Mouse (Mus musculus) cerebral cortex, adult 2 months (tissue): ENCODE measurements around the gene Ptprb.

Source experiments
- WGBS: fragments of 180-500 bp; shearing (Covaris S2); methylation state at CpG from one replicate; pipeline ENCODE4 v1.1.7; 2018; 5-methylcytosine and 5-hydroxymethylcytosine counted together

Ptprb gene

DNA sequence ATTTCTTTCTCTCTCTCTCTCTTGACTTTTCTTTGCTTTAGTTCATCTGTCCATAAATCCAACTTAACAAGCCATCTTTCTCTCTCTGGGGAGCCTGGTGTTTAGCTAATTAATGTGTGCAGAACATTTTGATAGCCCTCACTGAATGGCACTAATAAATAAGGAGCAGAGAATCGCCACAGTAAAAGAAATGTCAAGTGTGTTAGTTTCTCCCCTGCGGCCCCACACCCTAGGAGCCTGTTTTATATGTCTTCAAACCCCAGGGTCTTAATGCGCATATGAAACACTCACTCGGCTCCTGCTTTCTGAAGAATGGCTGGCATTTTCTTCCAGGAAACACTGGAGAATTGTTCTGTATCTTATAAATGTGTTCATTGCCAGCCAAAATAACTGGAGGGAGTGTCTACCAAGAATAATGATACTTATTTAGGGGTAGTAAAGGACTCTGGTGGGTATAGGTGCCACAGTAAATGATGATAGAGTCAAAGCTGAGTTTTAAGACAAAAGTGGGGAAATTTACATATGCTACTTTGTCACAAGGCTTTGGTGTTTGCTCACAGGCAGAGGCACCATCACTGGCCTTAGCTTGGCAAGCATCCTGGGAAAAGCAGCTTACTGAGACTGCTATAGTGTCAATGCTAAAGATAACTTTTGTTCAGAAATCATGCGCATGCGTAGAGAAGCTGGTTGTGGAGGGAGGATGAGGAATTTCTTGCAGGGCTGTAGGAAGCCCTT, 95.8 kb downstream of the Ptprb start:
- WGBS: 41% methylated on average over 6 of the region's 6 CpGs

GRCm38 (mm10) chr10:116374111-116374510, 98.8 kb downstream of the Ptprb start:
- 87% methylated on average over 6 of the region's 6 CpGs for WGBS

GRCm38 (mm10) chr10:116376853-116377252, 101.5 kb downstream of the Ptprb start:
- 65% methylated on average over 4 of the region's 4 CpGs for WGBS

GRCm38 (mm10) chr10:116382826-116383685, 107.7 kb downstream of the Ptprb start:
- 91% methylated on average over 13 of the region's 13 CpGs for WGBS

- 90% methylated on average over 4 of the region's 4 CpGs for WGBS
Observed at GRCm38 (mm10) chr10:116384401-116384800, 109.1 kb downstream of the Ptprb start.

DNA sequence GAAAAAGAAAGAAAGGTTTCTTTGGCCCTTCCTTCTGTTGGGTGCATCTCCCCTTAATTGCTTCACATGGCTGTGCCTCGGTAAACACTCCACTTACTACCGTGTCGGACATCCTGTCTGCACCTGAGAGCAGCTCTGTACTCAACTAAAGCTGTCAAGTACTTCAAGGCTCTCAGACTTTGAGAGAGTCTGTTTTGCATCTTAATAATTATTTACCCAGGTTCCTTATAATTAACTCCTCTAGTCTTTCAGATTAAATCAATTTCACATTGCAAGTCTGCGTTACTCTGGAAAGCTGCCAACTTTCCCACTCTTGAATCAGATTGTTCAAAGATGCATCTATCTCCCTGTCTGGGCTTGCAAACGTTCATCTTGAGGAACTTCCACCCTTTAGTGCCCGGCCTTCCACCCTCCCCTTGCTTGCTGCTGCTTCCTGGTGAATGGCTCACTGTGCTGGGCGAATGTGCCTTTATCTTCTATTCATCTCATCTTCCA, 111.1 kb downstream of the Ptprb start:
- WGBS: 50% methylated on average over 7 of the region's 7 CpGs

- 79% methylated on average over 6 of the region's 6 CpGs for WGBS
Observed at GRCm38 (mm10) chr10:116388840-116389239, 113.5 kb downstream of the Ptprb start.

DNA sequence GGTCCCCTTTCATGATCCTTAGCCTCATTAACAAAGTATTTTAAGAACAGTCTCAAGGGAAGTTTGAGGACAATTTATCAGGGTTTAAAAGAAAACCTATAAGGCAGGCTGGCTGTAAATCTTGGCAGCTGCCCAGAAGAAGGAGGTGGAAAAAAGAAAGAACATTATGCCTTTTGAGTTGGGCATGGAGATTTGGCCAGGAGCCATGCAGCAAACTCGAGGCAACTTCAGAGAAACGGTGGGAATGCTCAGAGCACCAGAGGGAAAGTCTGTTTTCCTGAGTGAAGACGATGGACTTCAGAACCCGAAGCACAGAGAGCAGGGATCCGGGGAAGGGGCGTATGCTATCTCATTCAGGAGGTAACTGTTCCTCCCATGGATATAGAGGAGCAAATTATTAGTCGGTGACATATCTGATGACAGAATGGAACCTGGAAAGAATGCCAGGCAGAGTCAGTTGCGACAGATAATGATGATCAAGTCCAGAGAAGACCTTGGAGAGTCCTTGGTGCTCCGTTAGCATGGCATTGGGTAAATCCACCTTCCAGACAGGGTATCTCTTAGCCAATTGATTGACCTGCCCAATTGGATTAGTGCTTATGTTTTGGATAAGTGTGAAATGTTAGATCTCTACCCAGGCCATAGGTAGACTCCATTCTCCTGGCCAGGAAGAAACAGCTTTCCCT, 118.6 kb downstream of the Ptprb start:
- WGBS: 56% methylated on average over 9 of the region's 9 CpGs

DNA sequence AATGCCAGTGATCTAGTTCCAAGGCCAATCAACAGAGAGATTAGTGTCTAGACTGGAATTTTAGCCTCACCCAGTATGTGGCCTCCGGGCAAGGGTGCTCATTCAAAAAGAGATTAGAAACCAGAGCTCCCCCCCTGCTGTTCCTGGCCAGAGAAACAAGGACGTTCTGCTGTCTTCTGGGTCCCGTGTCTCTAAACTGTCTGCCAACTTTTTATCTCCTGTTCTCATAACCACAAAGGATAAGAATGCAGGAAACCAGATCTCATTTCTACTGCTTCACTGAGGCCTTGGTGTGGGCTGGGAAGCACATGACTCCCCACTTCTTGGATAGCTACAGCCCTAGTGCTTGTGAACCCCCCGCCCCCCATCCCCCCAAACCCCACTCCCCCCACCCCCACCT, 119.3 kb downstream of the Ptprb start:
- 45% methylated on average over 4 of the region's 4 CpGs for WGBS

DNA sequence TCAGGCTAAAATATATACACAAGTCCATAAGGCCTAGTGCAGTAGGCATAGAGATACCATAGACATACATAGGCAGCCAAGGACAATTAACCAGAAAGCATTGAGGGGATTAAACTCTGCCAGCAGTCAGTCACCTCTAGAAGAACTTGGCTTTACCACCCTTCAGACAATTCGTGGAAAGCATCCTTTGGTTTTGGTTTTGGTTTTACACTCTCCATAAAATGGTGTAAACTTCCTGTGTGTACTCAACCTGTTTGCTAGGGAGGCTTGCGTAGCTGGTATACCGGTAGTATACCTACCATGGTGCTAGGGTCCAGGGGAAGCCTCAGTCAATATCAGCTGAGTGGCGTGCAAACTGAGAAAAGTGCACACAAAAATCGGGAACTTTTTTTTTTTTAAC, 121.0 kb downstream of the Ptprb start:
- 88% methylated on average over 5 of the region's 5 CpGs for WGBS

GRCm38 (mm10) chr10:116396966-116397365, 121.6 kb downstream of the Ptprb start:
- WGBS: 93% methylated on average over 13 of the region's 13 CpGs

GRCm38 (mm10) chr10:116397573-116397972, 122.2 kb downstream of the Ptprb start:
- WGBS: 42% methylated on average over 14 of the region's 14 CpGs

- WGBS: 56% methylated on average over 12 of the region's 12 CpGs
Observed at GRCm38 (mm10) chr10:116397973-116398372, 122.7 kb downstream of the Ptprb start.

- 50% methylated on average over 6 of the region's 6 CpGs for WGBS
Observed at GRCm38 (mm10) chr10:116402742-116403425, 127.6 kb downstream of the Ptprb start.

DNA sequence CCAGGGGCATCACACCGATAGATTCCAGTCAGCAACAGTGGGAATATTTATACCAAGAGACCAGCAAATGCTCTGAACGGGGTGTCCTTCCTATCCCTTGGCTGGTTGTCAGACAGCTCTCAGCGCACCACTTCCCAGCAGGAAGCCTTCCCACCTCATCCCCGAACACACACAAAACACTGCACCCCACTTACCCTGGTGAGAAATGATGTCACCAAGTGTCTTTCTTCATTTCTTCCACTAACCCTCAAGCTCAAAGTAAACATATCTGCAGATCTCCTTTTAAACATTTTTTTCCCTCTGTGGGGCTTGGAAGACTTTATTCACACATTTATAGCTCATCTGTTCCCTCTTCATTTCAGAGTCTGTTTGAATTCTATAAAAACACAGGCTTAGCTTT, 128.4 kb downstream of the Ptprb start:
- WGBS: 36% methylated on average over 4 of the region's 4 CpGs

GRCm38 (mm10) chr10:116405011-116405410, 129.7 kb downstream of the Ptprb start:
- 52% methylated on average over 6 of the region's 6 CpGs for WGBS

DNA sequence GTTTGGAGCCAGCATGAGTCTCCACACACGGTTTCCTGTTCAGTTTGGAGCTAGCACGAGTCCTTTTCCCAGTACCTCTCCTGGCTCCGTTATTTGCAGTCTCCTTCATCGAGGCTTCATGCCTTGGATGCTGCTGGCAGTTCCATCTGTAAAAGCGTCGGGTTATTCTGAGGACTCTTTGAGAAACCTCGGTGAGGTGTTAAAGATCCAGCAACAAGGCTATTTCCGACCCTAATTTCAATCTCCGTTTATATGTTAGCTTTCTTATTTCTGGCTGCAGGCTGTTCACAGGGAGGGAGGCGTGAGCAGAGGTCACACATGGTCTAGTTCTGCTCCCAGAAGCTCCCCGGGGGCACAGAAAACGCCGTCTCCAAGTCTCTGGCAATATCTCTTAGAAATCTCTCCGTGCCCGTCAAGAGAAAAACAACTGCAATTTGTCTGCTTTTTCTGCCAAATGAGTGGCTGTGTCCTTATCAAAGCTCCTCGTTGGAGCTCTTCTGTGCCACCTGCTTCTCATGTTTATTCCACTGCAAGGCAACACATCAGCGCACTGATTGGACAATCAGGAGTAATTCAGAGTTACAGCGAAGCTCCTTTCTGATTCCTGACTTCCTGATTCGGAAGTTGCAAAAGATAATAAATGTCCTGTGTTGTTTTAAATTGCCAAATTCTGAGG, 132.5 kb downstream of the Ptprb start:
- 19% methylated on average over 19 of the region's 19 CpGs for WGBS

DNA sequence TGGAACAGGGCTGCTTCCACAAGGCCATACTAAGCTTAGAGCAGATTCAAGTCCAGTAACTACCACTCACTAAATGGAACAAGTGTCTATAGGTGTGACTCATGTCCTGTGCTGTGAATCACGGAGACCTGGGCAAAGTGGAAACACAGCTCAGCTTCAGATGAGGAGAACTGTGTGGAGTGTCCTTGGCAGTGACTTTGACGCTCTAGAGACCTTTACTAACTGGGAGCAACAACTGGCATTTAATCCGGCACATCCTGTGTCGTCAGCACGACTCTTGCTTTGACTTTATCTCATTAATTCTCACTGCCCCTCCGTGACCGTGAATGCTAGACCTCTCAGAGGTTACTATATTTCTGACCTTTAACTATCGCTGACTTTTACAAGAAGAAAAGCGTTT, 135.5 kb downstream of the Ptprb start:
- 65% methylated on average over 9 of the region's 9 CpGs for WGBS

GRCm38 (mm10) chr10:116416142-116416541, 140.8 kb downstream of the Ptprb start:
- WGBS: 26% methylated on average over 6 of the region's 6 CpGs

- WGBS: 68% methylated on average over 4 of the region's 5 CpGs
Observed at GRCm38 (mm10) chr10:116416726-116417125, 141.4 kb downstream of the Ptprb start.

DNA sequence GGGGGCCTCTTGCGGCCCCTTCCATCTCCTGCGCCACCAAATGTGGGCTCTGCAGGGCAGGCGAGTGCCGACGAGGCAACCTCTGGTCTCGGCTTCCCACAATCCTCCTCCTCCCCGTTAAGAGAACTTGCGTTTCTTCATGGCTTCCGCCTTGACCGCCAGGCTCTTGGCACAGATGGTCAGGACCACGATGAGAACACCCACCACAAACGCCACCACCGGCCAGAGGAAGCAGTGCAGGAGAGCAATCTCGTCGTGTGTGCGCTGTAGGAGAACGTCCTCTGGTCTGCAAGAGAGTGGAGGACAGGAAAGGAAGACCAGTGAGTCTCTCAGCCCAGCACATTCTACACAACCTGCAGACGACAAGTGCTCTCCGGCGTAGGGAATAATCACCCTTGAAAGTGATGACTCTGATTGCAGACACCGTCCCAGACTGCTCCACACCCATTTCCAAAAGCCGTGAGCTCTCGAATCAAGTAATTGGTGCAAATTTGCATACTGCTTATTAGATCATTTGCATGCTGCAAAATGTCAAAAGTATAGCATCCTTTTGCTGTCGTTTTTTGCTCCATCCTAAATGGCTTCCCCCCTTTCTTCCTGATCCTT, 142.9 kb downstream of the Ptprb start:
- 70% methylated on average over 24 of the region's 24 CpGs for WGBS
